Mouse (Mus musculus): ENCODE measurements at regions not wholly inside any gene's neighbourhood (a gene's known extent, or its start where the extent isn't known, plus 50 kb on each side); places are given as distances from the start of the nearest gene placed in this dataset.
"Not testable (repeated sequence)": the region's sequence is repeated elsewhere in the genome, so short reads cannot be mapped to it uniquely, and the experiment has no call there.

GRCm38 (mm10) chr7:116609906-116610305 is 105.7 kb downstream of the Nucb2 start:
- H3K4me1 ChIP-seq (replicated peaks; ENCODE audit: control insufficient read depth, insufficient read depth, low read length), result peaks cover 4% of the 10 kb centered on the region; the same call in 1 of the 2 replicates
- H3K4me3 ChIP-seq (ENCODE audit: low read length), result no peak overlapping the region
- no peak overlapping the region for H3K4me2 ChIP-seq (ENCODE audit: low read depth, low read length)
- H3K27me3 ChIP-seq (ENCODE audit: control insufficient read depth, insufficient read depth, low read depth, low read length), result no peaks in the 10 kb centered on the region
- no peaks in the 10 kb centered on the region for H3K36me3 ChIP-seq (ENCODE audit: control insufficient read depth, insufficient read depth, low read length)
- 76% methylated on average over 12 of the region's 12 CpGs for WGBS
- no peaks in the 10 kb centered on the region for H3K9me3 ChIP-seq (ENCODE audit: control insufficient read depth, low read length)
- no peak overlapping the region for H3K9ac ChIP-seq (ENCODE audit: low read length)
- ATAC-seq (ENCODE audit: low read depth), result no peak
- H3K27ac ChIP-seq (ENCODE audit: low read length), result no peak overlapping the region

DNA sequence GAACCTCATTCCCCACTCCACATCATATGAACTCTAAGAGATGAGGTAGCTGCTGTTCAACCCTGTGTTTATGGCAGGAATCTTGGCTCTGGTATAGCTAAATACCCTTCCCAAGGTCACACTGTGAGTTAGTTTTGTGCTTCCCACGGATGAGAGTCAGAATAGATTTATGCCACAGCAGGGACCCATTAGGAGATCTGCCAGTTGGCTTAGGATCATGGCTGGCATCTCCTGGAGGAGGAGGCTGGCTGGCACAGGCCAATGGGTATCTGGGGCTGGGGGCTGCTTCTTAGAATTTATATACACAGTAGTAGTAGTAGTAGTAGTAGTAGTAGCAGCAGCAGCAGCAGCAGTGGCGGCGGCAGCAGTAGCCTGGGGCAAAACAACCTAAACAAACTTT is 111.8 kb downstream of the Nucb2 start:
- H3K9me3 ChIP-seq (ENCODE audit: control insufficient read depth, low read length), result no peaks in the 10 kb centered on the region
- no peak overlapping the region for H3K9ac ChIP-seq (ENCODE audit: low read length)
- no peaks in the 10 kb centered on the region for H3K36me3 ChIP-seq (ENCODE audit: control insufficient read depth, insufficient read depth, low read length)
- H3K4me1 ChIP-seq (replicated peaks; ENCODE audit: control insufficient read depth, insufficient read depth, low read length), result no peaks in the 10 kb centered on the region
- no peak overlapping the region for H3K27ac ChIP-seq (ENCODE audit: low read length)
- no peak for ATAC-seq (ENCODE audit: low read depth)
- WGBS, result 59% methylated on average over 3 of the region's 3 CpGs
- no peaks in the 10 kb centered on the region for H3K27me3 ChIP-seq (ENCODE audit: control insufficient read depth, insufficient read depth, low read depth, low read length)
- H3K4me3 ChIP-seq (ENCODE audit: low read length), result no peak overlapping the region
- no peak overlapping the region for H3K4me2 ChIP-seq (ENCODE audit: low read depth, low read length)

DNA sequence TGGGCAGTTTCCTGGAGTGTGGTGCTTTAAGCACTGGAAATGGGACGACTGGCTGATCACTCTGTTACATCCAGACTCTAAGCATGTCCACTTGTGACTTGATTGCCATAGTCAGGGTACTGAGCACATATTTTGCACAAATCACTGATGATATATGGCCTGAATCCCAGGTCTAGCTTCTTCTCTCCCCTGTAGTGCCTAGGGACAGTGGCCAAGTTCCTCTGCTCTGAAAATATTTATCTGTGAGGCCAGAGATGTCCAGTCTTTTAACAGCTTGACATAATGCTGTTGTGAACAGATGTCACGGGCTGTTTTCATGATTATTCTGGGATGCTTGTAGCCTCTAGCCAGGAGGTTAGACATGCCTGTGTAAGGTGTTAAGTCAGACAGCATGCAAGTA is 115.5 kb downstream of the Nucb2 start:
- WGBS, result 64% methylated on average over 2 of the region's 2 CpGs
- ATAC-seq (ENCODE audit: low read depth), result no peak
- Histone ChIP-seq H3K4me2 (ENCODE audit: low read depth, low read length) (no peak overlapping the region), H3K9me3 (ENCODE audit: control insufficient read depth, low read length) (no peaks in the 10 kb centered on the region), H3K27me3 (ENCODE audit: control insufficient read depth, insufficient read depth, low read depth, low read length) (no peaks in the 10 kb centered on the region), H3K4me1 (replicated peaks; ENCODE audit: control insufficient read depth, insufficient read depth, low read length) (no peaks in the 10 kb centered on the region), H3K9ac (ENCODE audit: low read length) (no peak overlapping the region), H3K36me3 (ENCODE audit: control insufficient read depth, insufficient read depth, low read length) (no peaks in the 10 kb centered on the region), H3K27ac (ENCODE audit: low read length) (no peak overlapping the region), H3K4me3 (ENCODE audit: low read length) (no peak overlapping the region)

GRCm38 (mm10) chr7:116620381-116620780 is 116.2 kb downstream of the Nucb2 start:
- no peak for ATAC-seq (ENCODE audit: low read depth)
- H3K9ac ChIP-seq (ENCODE audit: low read length), result no peak overlapping the region
- no peak overlapping the region for H3K4me3 ChIP-seq (ENCODE audit: low read length)
- no peaks in the 10 kb centered on the region for H3K27me3 ChIP-seq (ENCODE audit: control insufficient read depth, insufficient read depth, low read depth, low read length)
- no peaks in the 10 kb centered on the region for H3K9me3 ChIP-seq (ENCODE audit: control insufficient read depth, low read length)
- no peaks in the 10 kb centered on the region for H3K36me3 ChIP-seq (ENCODE audit: control insufficient read depth, insufficient read depth, low read length)
- H3K27ac ChIP-seq (ENCODE audit: low read length), result no peak overlapping the region
- WGBS, result 60% methylated on average over 4 of the region's 4 CpGs
- H3K4me2 ChIP-seq (ENCODE audit: low read depth, low read length), result no peak overlapping the region
- H3K4me1 ChIP-seq (replicated peaks; ENCODE audit: control insufficient read depth, insufficient read depth, low read length), result no peaks in the 10 kb centered on the region

GRCm38 (mm10) chr7:116633210-116633609 is 129.0 kb downstream of the Nucb2 start:
- Histone ChIP-seq H3K4me2 (ENCODE audit: low read depth, low read length) (no peak overlapping the region), H3K4me3 (ENCODE audit: low read length) (no peak overlapping the region), H3K36me3 (ENCODE audit: control insufficient read depth, insufficient read depth, low read length) (no peaks in the 10 kb centered on the region), H3K9ac (ENCODE audit: low read length) (no peak overlapping the region), H3K27ac (ENCODE audit: low read length) (no peak overlapping the region), H3K9me3 (ENCODE audit: control insufficient read depth, low read length) (no peaks in the 10 kb centered on the region), H3K27me3 (ENCODE audit: control insufficient read depth, insufficient read depth, low read depth, low read length) (no peaks in the 10 kb centered on the region), H3K4me1 (replicated peaks; ENCODE audit: control insufficient read depth, insufficient read depth, low read length) (no peaks in the 10 kb centered on the region)
- ATAC-seq (ENCODE audit: low read depth), result no peak
- 59% methylated on average over 3 of the region's 3 CpGs for WGBS

GRCm38 (mm10) chr7:116644902-116645650 is 140.9 kb downstream of the Nucb2 start:
- no peak for ATAC-seq (ENCODE audit: low read depth)
- Histone ChIP-seq H3K9ac (ENCODE audit: low read length) (no peak overlapping the region), H3K36me3 (ENCODE audit: control insufficient read depth, insufficient read depth, low read length) (no peaks in the 10 kb centered on the region), H3K4me3 (ENCODE audit: low read length) (no peak overlapping the region), H3K4me2 (ENCODE audit: low read depth, low read length) (no peak overlapping the region), H3K9me3 (ENCODE audit: control insufficient read depth, low read length) (no peaks in the 10 kb centered on the region), H3K4me1 (replicated peaks; ENCODE audit: control insufficient read depth, insufficient read depth, low read length) (no peaks in the 10 kb centered on the region), H3K27me3 (ENCODE audit: control insufficient read depth, insufficient read depth, low read depth, low read length) (no peaks in the 10 kb centered on the region), H3K27ac (ENCODE audit: low read length) (no peak overlapping the region)
- 48% methylated on average over 10 of the region's 10 CpGs for WGBS

DNA sequence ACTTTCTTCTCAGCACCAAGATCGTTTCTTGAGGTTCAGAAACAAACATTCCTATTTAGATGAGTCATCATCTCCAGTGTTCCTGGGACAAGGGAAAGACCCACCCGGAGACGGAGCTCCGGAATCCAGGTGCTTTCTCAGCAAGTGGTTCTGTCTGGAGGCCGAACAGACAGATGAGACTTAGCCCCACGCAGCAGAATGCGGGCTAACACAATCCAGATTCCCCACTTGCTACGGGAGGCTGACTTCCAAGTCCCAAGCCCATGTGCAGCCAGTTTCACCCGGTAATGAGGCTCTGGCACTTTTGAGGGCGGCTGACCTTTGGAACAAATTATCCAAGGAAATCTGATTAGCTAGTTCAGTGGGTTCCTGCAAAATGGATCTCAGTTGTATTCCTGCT is 150.3 kb downstream of the Nucb2 start:
- H3K9ac ChIP-seq (ENCODE audit: low read length), result no peak overlapping the region
- ATAC-seq (ENCODE audit: low read depth), result no peak
- 70% methylated on average over 10 of the region's 10 CpGs for WGBS
- H3K4me2 ChIP-seq (ENCODE audit: low read depth, low read length), result no peak overlapping the region
- H3K9me3 ChIP-seq (ENCODE audit: control insufficient read depth, low read length), result no peaks in the 10 kb centered on the region; the same call in 1 of the 2 replicates
- H3K4me1 ChIP-seq (replicated peaks; ENCODE audit: control insufficient read depth, insufficient read depth, low read length), result no peaks in the 10 kb centered on the region
- no peaks in the 10 kb centered on the region for H3K36me3 ChIP-seq (ENCODE audit: control insufficient read depth, insufficient read depth, low read length)
- no peak overlapping the region for H3K4me3 ChIP-seq (ENCODE audit: low read length)
- no peaks in the 10 kb centered on the region for H3K27me3 ChIP-seq (ENCODE audit: control insufficient read depth, insufficient read depth, low read depth, low read length)
- H3K27ac ChIP-seq (ENCODE audit: low read length), result no peak overlapping the region

GRCm38 (mm10) chr7:116657040-116657439 is 152.9 kb downstream of the Nucb2 start:
- not testable (repeated sequence) for H3K4me1 ChIP-seq (replicated peaks; ENCODE audit: control insufficient read depth, insufficient read depth, low read length); ATAC-seq (ENCODE audit: low read depth); H3K27ac ChIP-seq (ENCODE audit: low read length); H3K36me3 ChIP-seq (ENCODE audit: control insufficient read depth, insufficient read depth, low read length); H3K9ac ChIP-seq (ENCODE audit: low read length); H3K4me3 ChIP-seq (ENCODE audit: low read length); H3K27me3 ChIP-seq (ENCODE audit: control insufficient read depth, insufficient read depth, low read depth, low read length); H3K4me2 ChIP-seq (ENCODE audit: low read depth, low read length); H3K9me3 ChIP-seq (ENCODE audit: control insufficient read depth, low read length)
- WGBS, result 85% methylated on average over 6 of the region's 6 CpGs

GRCm38 (mm10) chr7:116665581-116665980 is 161.4 kb downstream of the Nucb2 start:
- Histone ChIP-seq H3K27ac (ENCODE audit: low read length) (no peak overlapping the region), H3K9ac (ENCODE audit: low read length) (no peak overlapping the region), H3K27me3 (ENCODE audit: control insufficient read depth, insufficient read depth, low read depth, low read length) (no peaks in the 10 kb centered on the region), H3K9me3 (ENCODE audit: control insufficient read depth, low read length) (no peaks in the 10 kb centered on the region), H3K4me2 (ENCODE audit: low read depth, low read length) (no peak overlapping the region), H3K36me3 (ENCODE audit: control insufficient read depth, insufficient read depth, low read length) (no peaks in the 10 kb centered on the region), H3K4me1 (replicated peaks; ENCODE audit: control insufficient read depth, insufficient read depth, low read length) (no peaks in the 10 kb centered on the region), H3K4me3 (ENCODE audit: low read length) (no peak overlapping the region)
- ATAC-seq (ENCODE audit: low read depth), result no peak
- WGBS, result 81% methylated on average over 15 of the region's 15 CpGs

All from lung, embryonic 16.5 days (tissue).